Mouse (Mus musculus): ENCODE data around the gene Pitpnb. TPM values are rescaled to one million over a fixed set of nuclear protein-coding genes. Genes with fewer than 3 reads are reported as not detected.

The Pitpnb gene
- total and polyA plus RNA-seq, 3 experiments = 14.9 to 85.7 (median 16.2) TPM

DNA sequence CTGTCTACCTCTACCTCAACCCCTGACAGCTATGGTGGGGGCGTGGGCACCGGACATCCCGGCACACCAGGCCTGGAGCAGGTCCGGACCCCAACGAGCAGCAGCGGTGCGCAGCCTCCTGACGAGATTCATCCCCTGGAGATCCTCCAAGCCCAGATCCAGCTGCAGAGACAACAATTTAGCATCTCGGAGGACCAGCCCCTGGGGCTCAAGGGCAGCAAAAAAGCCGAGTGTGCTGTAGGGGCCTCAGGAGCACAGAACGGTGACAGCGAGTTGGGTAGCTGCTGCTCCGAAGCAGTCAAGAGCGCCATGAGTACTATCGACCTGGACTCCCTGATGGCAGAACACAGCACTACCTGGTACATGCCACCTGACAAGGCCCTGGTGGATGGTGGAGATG, 90.9 kb downstream of the Pitpnb start:
- no peak overlapping the region for H3K27ac ChIP-seq (ENCODE audit: insufficient read depth, low read depth)

DNA sequence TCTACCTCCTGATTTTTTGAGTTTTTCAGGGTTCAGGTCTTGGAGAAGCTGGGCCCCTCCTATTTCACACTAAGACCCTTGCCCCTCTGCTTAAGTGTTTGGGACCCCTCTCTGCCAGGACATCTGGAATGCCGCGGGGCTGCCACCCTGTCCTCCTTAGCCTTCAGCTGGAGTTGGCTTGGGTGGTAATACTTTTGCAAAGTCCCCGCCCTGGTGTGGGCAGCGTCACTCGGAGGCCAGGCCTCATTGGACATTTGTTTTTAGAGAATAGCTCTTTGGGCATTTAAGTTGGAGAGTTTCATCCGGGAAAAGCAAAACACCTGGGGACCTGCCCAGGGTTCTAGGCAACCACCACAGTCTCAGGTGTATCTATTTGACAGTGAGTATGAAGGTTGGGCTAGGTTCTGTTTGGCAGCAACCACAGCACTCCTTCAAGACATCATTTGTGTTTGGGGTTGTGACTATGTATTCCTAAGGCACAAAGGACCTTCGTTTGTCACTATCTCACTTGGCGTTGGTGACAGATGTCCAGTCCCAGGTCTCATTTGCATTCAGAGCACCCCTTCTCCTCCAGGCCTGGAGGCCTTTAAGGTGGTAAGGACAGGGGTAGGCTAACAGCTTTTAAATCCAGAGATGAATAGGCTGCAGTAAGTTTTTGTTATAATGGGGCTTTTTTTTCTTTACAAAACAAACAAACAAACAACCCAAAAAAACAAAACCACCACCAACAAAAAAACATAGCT, 91.7 kb downstream of the Pitpnb start:
- no peak overlapping the region for H3K4me2 ChIP-seq (ENCODE audit: insufficient read depth, low read depth, poor library complexity, severe bottlenecking)
- H3K4me1 ChIP-seq (ENCODE audit: control insufficient read depth in 1 of 2, insufficient read depth in 2 of 2) = no peaks in the 10 kb centered on the region
- dilution Hi-C loops (cut with MboI; ENCODE audit: extremely low pct_ligation_motif_present, extremely low pct_unique_long_range_greater_than_20kb, low sequenced_read_pairs) (no loop called here), in situ Hi-C loops (cut with MboI; ENCODE audit: low pct_ligation_motif_present, low pct_unique_long_range_greater_than_20kb, low sequenced_read_pairs) (no loop called here)
- no peaks in the 10 kb centered on the region for H3K79me2 ChIP-seq (replicated peaks; ENCODE audit: control insufficient read depth, extremely low read depth, insufficient read depth, poor library complexity, severe bottlenecking)
- no peak overlapping the region for H3K27ac ChIP-seq (ENCODE audit: insufficient read depth, low read depth)
- peaks cover 58% of the 10 kb centered on the region for H3K9me3 ChIP-seq (replicated peaks; ENCODE audit: low read length)
- peaks cover 3% of the 10 kb centered on the region for H3K27me3 ChIP-seq (replicated peaks)
- H3K4me3 ChIP-seq (replicated peaks in 1 of 3; ENCODE audit: low read depth in 2 of 3, low read length in 2 of 3, poor library complexity in 1 of 3) = no peak overlapping the region
- no peak for DNase-seq (ENCODE audit: extremely low read depth)
- no peaks in the 10 kb centered on the region for H3K36me3 ChIP-seq (replicated peaks in 1 of 2; ENCODE audit: control insufficient read depth in 1 of 2, insufficient read depth in 1 of 2, low read length in 1 of 2)
- TF ChIP-seq POLR2A (IDR thresholded peaks at IDR 0.05; ENCODE audit: low read depth, low read length) (no peak), JUND (conservative IDR thresholded peaks at IDR 0.05; ENCODE audit: low read depth, low read length) (no peak), BHLHE40 (IDR thresholded peaks at IDR 0.05; ENCODE audit: low read depth, low read length) (no peak), E2F4 (IDR thresholded peaks at IDR 0.05; ENCODE audit: insufficient replicate concordance, low read depth, low read length) (no peak), CHD2 (IDR thresholded peaks at IDR 0.05; ENCODE audit: low read length) (no peak), POLR2AphosphoS2 (IDR thresholded peaks at IDR 0.05; ENCODE audit: low read depth, low read length) (no peak), NELFE (IDR thresholded peaks at IDR 0.05; ENCODE audit: low read depth, low read length) (no peak), ZNF384 (IDR thresholded peaks at IDR 0.05; ENCODE audit: low read depth, low read length) (no peak), RCOR1 (conservative IDR thresholded peaks at IDR 0.05; ENCODE audit: low read depth, low read length) (no peak), UBTF (IDR thresholded peaks at IDR 0.05; ENCODE audit: low read depth, low read length) (no peak), ZC3H11A (IDR thresholded peaks at IDR 0.05; ENCODE audit: low read depth, low read length) (no peak), ETS1 (conservative IDR thresholded peaks at IDR 0.05; ENCODE audit: low read depth, low read length) (no peak), ELF1 (IDR thresholded peaks at IDR 0.05; ENCODE audit: low read depth, low read length) (no peak), MYC (IDR thresholded peaks at IDR 0.05; ENCODE audit: low read depth, low read length) (no peak), SMC3 (IDR thresholded peaks at IDR 0.05; ENCODE audit: low read depth, low read length) (no peak), ZKSCAN1 (IDR thresholded peaks at IDR 0.05; ENCODE audit: borderline replicate concordance, low read depth, low read length) (no peak), HCFC1 (IDR thresholded peaks at IDR 0.05; ENCODE audit: low read depth, low read length) (no peak), TCF12 (IDR thresholded peaks at IDR 0.05; ENCODE audit: low read depth, low read length) (no peak), SIN3A (IDR thresholded peaks at IDR 0.05; ENCODE audit: low read length) (no peak)
- no peak overlapping the region for H3K9ac ChIP-seq (ENCODE audit: insufficient read depth, low read depth)

More for the DNA sequence above, 90.9 kb downstream of the Pitpnb start:
- no peak overlapping the region for H3K9ac ChIP-seq (ENCODE audit: insufficient read depth, low read depth)
- DNase-seq (ENCODE audit: extremely low read depth) = no peak
- H3K36me3 ChIP-seq (replicated peaks in 1 of 2; ENCODE audit: control insufficient read depth in 1 of 2, insufficient read depth in 1 of 2, low read length in 1 of 2) = no peaks in the 10 kb centered on the region
- dilution Hi-C loops (cut with MboI; ENCODE audit: extremely low pct_ligation_motif_present, extremely low pct_unique_long_range_greater_than_20kb, low sequenced_read_pairs) (no loop called here), in situ Hi-C loops (cut with MboI; ENCODE audit: low pct_ligation_motif_present, low pct_unique_long_range_greater_than_20kb, low sequenced_read_pairs) (no loop called here)
- H3K4me2 ChIP-seq (ENCODE audit: insufficient read depth, low read depth, poor library complexity, severe bottlenecking) = no peak overlapping the region
- H3K27me3 ChIP-seq (replicated peaks) = peaks cover 3% of the 10 kb centered on the region
- TF ChIP-seq JUN (IDR thresholded peaks at IDR 0.05; ENCODE audit: insufficient read depth, low read depth, low read length) = no peak
- no peak for TF ChIP-seq TBP (conservative IDR thresholded peaks at IDR 0.05; ENCODE audit: low read depth, low read length)
- no peak for TF ChIP-seq ZKSCAN1 (IDR thresholded peaks at IDR 0.05; ENCODE audit: borderline replicate concordance, low read depth, low read length)
- no peak for TF ChIP-seq RAD21 (IDR thresholded peaks at IDR 0.05; ENCODE audit: low read depth, low read length)
- no peak for TF ChIP-seq USF2 (conservative IDR thresholded peaks at IDR 0.05; ENCODE audit: low read depth, low read length)
- no peak for TF ChIP-seq MXI1 (IDR thresholded peaks at IDR 0.05; ENCODE audit: low read depth, low read length)
- no peak for TF ChIP-seq ETS1 (conservative IDR thresholded peaks at IDR 0.05; ENCODE audit: low read depth, low read length)
- H3K4me3 ChIP-seq (replicated peaks in 1 of 3; ENCODE audit: low read depth in 2 of 3, low read length in 2 of 3, poor library complexity in 1 of 3) = no peak overlapping the region
- H3K4me1 ChIP-seq (ENCODE audit: control insufficient read depth in 1 of 2, insufficient read depth in 2 of 2) = no peaks in the 10 kb centered on the region
- H3K9me3 ChIP-seq (replicated peaks; ENCODE audit: low read length) = peaks cover 66% of the 10 kb centered on the region
- no peaks in the 10 kb centered on the region for H3K79me2 ChIP-seq (replicated peaks; ENCODE audit: control insufficient read depth, extremely low read depth, insufficient read depth, poor library complexity, severe bottlenecking)
